Mouse (Mus musculus) layer of hippocampus, adult 9-11 months (tissue): ENCODE results near the gene Foxp1.

Source experiments
- DNase-seq: peaks from one replicate; pipeline ENCODE4 v3.0.0; 2022

Gene Foxp1

DNA sequence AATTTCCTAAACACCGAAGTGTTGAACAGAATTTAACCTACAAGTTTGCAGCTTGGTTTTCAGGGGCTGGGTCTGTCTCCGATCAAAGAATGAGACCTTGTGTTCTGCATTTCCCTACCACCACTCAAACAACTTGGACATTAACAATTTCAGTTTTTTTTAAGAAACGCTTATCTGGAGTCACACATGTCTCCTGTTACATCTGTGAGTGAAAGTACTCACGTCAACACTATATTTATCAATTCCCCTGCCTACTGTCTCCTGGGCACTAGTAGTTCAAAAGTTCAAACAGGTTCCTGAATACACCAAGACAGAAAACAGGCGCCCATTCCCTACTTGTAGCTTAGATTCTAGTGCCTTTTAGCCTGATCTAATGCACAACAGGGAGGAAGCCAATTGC, 172.4 kb downstream of the Foxp1 start:
- no peak for DNase-seq

GRCm38 (mm10) chr6:99347836-99348235, 174.7 kb downstream of the Foxp1 start:
- no peak for DNase-seq

DNA sequence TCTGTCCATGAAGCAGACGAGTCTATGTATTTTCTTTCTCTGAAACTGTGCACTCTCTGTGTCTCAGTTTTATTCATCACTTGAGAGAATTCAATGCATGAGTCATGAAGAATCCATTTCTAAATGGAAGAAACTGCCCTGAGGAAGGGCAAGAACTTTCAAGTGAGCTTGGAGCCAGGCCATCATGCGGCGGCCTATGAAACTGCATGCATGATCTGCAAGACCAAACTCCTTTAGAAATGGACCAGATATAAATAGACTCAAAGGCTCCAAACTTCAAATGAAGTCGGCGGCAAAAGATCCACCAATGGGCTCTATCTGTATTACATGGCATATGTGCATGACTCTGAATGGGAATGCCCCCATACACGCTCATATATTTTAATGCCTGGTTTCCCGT, 177.6 kb downstream of the Foxp1 start:
- DNase-seq = no peak

- DNase-seq = no peak
Measured at GRCm38 (mm10) chr6:99344357-99344756, 178.2 kb downstream of the Foxp1 start.

- DNase-seq = no peak
Measured at GRCm38 (mm10) chr6:99343815-99344214, 178.7 kb downstream of the Foxp1 start.

DNA sequence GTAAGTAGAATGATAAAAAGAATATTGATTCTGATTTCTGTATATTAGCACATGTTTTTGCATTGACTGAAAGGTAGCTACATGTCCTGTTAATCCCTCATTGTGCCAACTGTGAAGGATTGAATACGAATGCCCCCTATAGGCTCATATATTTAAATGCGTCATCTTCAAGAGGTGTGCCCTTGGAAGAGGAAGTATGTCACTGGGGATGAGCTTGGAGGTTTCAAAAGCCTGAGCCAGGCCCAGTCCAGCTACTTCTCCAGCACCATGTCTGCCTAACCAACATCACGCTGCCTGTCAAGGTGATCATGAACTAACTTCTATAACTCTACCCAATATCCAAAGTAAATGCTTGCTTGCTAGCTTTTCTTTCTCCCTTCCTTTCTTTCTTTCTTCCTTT, 180.1 kb downstream of the Foxp1 start:
- DNase-seq = no peak

GRCm38 (mm10) chr6:99340902-99341301, 181.6 kb downstream of the Foxp1 start:
- no peak for DNase-seq

DNA sequence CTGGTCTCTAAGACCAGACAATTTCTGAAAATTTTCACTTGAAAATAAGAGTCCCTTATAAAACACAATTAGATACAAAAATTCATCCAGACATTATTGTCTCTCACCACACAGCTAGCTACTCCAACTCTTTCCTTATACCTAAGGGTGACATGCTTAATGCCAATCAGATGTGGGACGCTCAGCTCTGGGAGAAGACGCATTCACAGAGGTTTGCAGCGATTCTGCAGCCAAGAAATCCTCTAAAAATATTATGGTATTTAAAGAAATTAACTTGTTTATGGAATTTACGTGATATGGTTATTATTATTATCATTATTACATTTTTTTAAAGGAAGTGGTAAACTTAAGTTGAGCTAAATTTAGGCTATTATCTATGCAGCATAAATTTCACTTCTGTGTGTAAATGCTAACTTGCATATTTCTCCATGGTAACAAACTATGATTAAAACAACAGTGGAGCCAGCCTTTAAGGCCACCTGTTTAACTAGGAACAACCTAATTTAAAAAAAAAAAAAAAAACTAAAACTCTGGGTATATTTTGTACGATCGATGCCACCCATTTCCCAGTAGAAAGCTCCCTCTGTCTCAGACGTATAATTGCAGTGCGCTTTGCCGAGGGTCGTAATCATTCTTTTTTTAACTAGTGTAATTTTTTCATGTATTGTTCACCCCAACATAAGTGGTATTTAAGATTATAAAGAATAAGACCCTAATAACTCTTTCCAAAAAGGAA, 182.4 kb downstream of the Foxp1 start:
- no peak for DNase-seq

- DNase-seq = no peak
Measured at GRCm38 (mm10) chr6:99339343-99339620, 183.2 kb downstream of the Foxp1 start.

DNA sequence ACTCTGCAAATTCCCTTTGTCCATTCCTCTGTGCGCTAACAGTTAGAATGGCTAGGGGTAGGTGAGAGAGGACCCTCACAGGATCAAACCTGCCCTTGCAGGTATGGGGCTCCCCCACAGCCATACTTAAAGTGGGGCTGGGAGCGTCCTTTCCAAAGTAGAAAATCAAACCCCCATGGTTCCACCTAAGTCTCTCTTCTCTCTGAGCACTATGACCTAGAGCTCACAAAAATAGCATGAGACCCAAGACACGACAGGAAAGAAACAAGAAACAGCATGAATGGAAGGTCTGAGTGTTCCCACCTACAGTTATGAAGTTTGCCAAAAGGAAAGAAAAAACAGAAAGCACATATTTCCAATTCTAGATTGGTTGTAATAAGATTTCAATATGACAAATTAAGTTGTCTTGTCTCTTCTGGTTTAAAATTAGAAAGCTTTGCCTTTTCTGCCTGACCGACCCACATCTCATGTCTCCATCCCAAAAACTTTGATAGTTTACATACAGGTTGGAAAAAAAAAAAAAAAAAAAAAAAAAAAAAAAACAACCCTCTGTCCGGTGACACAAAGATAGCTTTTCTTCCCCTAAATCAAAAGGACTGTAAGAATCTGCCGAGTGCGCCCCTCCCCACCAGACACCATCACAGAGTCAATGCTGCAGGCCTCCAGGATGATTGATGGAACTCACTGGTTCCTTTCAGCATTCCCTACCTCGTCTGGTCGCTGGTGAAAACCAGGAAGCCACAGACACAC, 183.8 kb downstream of the Foxp1 start:
- DNase-seq = no peak

DNA sequence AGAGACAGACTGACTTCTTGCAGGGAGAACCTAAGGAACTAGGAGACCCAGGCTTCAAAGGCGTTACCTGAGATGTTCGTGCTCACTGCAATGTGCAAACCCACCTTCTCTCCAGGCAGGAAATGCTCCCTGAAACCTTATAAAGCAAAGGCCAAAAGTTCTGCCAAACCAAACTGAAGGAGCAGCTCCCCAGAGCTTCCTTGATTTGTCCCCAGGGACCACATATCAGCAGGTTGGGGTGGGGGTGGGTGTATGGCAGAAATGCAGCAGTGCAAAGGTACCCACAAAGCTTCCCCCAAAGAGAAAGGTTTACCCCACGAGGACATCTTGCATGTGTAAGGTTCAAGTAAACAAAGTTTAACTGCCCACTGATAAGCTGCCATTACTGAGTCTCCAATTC, 184.3 kb downstream of the Foxp1 start:
- no peak for DNase-seq

- DNase-seq = peak; percentile 16
Measured at GRCm38 (mm10) chr6:99337575-99337974, 184.9 kb downstream of the Foxp1 start.

DNA sequence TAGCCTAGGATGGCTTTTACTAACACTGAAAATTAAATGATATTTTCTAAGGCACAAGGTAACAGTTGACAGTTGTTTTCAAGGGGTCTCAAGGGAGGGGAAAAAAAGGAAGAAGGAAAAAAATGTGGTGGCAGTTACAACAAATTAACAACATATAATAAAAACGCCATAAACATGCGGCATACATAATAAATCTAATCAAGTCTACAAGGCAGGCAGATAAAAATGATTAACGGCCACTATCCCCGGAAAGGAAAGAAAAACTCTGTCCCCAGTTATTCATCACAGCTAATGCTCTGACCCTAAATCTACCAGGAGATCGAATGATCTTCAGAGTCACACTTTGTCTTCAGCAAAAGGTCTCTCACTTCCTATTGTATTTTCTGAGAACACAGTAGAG, 186.3 kb downstream of the Foxp1 start:
- no peak for DNase-seq

GRCm38 (mm10) chr6:99335174-99335830, 187.2 kb downstream of the Foxp1 start:
- DNase-seq = no peak

DNA sequence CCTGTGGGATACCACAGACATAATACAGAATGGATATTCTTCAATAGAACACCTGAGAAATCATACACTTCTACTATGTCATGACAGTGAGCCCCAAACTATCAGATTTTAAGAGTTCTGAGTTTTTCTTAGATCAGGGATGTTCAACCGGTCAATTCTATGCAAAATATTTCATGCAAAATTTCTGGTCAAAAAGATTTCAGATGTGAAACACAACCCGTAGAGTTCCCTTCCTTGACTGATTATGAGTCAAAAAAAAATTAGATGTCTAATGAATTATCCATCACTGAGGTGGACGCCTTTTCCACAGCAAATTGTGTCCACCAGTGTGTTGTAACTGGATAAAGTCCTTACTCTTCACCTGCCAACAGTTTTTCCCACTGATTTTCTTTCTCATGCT, 188.3 kb downstream of the Foxp1 start:
- no peak for DNase-seq

DNA sequence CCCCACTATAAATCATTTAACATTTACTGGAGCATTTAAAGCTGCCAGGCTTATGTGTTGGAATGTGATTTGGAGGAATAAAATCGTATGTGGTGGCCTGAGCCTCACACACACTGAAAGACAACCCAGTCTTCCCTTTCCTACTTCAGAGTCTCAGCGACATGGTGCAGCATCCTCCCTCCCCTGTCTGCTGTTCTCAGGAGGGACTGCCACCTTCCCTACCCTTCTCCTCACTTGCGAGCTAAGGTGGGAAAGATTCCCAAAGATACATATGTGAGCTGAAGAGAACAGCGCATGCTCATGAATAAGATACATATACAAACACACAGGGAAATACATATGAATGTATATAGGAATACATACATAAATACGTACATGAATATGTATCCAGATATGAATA, 189.4 kb downstream of the Foxp1 start:
- no peak for DNase-seq

GRCm38 (mm10) chr6:99330169-99330568, 192.4 kb downstream of the Foxp1 start:
- DNase-seq = peak; percentile 32

DNA sequence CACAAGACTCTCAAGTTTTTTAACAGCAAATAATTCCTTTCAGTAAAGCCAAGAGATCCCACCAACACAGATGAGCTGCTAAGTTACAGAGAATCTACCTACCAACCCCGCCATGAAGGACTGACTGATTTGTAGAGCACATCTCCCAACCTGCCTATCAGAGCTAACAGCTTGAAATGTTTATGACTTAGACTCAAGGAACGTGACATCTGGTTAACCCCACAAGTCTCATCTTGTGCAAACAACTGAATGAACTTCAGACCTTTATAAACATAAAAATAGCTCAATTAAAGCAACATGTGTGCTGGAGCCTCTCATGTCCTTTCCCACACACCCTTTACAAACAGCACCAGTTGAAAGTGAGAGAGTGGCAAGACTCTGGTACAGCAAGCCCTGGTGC, 193.9 kb downstream of the Foxp1 start:
- DNase-seq = no peak

DNA sequence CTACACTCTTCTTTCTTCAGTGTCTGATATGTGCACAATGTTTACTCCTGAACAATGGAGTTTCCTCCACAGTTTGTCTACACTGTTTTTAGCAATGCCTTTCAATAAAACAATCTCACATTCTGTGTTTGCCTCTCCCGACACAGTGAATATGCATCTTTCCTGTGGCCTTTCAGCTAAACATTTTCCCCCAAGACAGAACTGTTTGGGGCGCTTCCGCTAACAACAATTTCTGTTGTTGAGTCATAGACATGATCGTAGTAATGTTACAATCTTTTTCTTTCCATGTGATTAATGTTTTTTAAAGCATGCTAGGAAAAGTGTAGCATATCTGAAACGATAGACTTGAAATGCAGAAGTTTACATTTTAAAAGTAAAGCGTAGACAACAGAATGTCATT, 194.4 kb downstream of the Foxp1 start:
- DNase-seq = no peak

GRCm38 (mm10) chr6:99327721-99328120, 194.8 kb downstream of the Foxp1 start:
- no peak for DNase-seq

DNA sequence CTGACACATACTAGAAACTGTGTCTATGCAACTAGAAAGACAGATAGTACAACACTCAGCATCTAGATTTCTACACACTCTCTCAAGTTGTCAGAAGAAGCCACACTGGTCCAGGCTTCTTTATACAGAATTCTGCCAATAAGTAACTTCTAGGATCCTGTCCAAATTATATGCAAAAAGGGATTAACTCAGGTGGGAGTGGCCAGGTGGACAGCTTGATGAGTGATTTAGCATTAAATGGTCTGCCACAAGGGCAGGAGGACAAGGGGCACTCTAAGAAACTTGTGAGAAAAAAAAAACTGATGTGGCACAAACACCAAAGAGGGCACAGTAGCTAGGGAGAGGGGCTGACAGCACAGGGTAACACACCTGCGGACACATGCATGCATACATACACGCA, 196.6 kb downstream of the Foxp1 start:
- DNase-seq = no peak

GRCm38 (mm10) chr6:99325461-99325860, 197.1 kb downstream of the Foxp1 start:
- no peak for DNase-seq

DNA sequence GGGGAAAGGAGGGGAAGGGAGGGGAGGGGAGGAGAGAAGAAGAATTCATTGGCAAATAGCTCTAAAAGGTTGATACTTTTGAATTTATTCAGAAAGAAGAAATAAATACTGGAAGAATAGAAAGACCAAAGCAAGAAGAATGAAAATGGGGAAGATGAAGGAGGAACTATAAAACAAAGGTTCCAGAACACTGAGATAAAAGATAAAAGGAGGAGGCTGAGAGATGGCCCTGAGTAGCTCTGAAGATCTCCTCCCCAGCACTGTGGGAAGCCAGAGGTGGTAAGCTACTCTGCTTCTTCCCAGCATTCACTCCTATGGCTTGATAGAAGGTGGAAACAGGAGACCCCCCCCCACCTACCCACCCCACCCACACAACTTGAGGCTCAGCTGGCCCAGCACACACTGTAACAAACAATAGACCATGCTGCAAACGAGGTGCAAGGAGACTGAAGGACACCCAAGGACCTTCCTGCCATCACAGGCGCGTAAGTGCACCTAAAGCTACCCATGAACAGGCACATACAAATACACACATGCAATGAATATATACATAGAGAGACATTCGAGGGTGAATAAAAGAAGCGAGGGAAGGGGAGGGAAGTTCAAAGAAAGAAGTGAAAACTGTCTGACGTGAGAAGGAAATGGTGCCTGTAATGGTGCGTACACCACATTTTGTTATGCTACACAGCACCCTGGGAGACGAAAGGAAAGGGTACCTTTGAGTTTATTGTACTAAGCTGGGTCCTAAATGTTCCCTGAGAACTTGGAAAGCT, 200.2 kb downstream of the Foxp1 start:
- no peak for DNase-seq

DNA sequence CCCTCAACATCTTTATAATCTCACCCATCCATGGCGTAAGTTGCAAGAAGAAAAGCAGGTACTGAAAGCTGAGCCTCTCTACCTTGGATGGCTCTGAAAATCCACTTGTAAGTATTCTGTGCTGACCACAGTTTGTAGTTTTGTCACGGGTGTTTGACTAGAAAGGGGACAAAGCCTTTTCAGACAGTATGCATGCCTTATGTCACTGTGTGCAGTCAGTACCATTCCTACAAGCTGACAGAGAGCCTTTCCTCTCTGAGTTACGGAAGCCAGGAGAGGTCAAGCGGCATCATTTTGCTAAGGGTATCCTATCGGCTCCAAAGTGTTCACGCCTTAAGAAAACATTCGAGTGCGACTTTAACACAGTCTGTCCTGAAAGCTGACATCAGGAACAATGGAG, 202.1 kb downstream of the Foxp1 start:
- DNase-seq = no peak
